Mouse (Mus musculus) megakaryocyte-erythroid progenitor cell, adult 5-6 weeks (primary cell): ENCODE results near the gene Jpt1. TPM values are rescaled to one million over a fixed set of nuclear protein-coding genes. Genes with fewer than 3 reads are reported as not detected.
"Not testable (repeated sequence)": the region's sequence is repeated elsewhere in the genome, so short reads cannot be mapped to it uniquely, and the experiment has no call there.

ENCODE experiments used
- ATAC-seq: replicated peaks from 2 replicates; pipeline ENCODE4 v1.8.0; 2016; ENCODE audit warnings: mild to moderate bottlenecking, inconsistent platforms; ENCODE audit not compliant: severe bottlenecking, poor library complexity, low FRiP score, low TSS enrichment
- total RNA-seq, 2 experiments: library from RNA; stranded (forward) in 1 of 2; stranded (reverse) in 1 of 2; fragments of 200-1000, 215-1000 nt in 1 of 2; fragments of >200 nt in 1 of 2; fragmentation: Nextera tagmentation in 1 of 2; gene quantifications; 2 replicates each; pipeline ENCODE4 v1.2.3; 2014 to 2017

Gene Jpt1
- total RNA-seq, 2 experiments from 2014 or later = 142 to 191 TPM

DNA sequence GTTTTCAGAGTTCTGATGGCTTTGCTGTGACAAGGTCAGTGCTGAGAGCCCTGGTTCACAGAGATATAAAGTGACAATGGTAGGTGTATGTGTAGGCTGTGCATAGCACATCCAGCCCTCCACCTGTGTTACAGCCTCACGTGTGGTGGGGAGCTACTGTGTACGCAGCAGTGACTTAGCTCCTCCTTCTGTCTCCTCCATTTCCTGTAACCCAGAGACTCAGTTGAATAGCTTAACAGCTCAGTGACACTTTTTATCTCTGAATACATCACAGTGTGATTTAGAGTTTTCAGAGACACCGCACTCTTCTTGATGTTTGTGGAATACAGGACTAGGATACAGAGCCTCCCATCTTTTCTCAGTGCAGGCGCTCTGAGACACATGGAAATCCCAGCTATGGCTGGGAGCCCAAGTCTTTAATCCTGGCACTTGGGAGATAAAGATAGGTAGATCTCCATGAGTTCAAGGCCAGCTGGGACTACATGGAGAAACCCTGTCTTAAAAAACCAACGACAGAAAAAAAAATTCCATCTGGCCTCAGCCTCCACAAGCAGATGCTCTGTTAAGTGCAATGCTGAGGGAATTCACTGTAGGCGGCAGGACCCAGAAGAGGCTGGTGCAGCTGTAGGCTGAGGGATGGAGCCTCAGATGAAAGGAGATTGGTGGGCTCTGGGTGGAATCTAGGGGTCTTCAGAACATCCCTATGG lies 32.5 kb downstream of the Jpt1 start:
- ATAC-seq = no peak

DNA sequence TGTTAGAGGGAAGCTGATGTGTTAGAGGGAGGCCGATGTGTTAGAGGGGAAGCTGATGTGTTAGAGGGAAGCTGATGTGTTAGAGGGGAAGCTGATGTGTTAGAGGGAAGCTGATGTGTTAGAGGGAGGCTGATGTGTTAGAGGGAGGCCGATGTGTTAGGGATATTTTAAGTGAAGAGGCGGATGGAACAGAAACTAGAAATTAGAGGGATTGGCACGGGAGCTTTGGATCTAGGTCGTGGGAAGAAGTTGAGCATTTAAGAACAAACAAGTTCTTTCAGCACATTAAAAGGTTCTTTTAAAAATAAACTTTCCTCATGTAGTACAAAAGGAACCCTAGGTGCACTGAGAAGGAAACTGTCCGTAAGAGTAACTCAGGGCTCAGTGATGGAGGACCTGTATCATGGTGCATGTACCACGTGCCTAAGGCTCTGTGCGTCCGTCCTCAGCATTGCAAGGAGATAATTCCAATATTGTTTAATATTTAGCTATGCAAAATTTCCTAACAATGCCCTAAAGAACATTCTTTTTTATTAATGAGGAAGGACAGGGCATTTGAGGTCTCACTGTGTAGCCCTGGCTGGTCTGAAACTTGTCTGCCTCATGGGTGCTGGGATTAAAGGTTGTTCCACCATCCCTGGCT lies 35.8 kb downstream of the Jpt1 start:
- no peak for ATAC-seq

DNA sequence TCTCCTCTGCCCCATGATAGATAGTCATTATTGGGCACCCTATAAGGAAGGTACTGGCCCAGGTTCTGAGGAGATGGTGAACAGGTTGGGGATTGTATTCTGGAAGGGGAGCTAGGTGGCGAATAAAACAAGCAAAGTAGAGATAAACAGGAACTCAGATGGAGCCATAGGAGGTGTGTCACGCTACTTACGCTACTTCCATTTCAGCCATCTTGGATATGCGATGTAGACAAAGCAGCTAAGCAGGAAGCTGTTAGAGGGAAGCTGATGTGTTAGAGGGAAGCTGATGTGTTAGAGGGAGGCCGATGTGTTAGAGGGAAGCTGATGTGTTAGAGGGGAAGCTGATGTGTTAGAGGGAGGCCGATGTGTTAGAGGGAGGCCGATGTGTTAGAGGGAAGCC lies 36.8 kb downstream of the Jpt1 start:
- not testable (repeated sequence) for ATAC-seq

DNA sequence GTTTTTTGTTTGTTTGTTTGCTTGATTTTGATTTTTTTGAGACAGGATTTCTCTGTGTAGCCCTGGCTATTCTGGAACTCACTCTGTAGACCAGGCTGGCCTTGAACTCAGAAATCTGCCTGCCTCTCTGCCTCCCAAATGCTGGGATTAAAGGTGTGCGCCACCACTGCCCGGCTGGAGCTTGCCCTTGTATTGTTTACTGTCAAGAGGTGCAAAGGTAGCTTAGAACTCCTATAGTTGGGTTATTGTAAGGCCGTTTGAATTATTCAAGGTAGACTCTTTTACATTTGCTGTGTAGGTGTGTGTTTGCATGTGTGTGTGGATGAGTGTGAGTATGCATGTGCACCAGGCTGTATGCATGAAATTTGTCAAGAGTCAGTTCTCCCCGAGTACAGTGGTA lies 37.6 kb downstream of the Jpt1 start:
- ATAC-seq = not testable (repeated sequence)

DNA sequence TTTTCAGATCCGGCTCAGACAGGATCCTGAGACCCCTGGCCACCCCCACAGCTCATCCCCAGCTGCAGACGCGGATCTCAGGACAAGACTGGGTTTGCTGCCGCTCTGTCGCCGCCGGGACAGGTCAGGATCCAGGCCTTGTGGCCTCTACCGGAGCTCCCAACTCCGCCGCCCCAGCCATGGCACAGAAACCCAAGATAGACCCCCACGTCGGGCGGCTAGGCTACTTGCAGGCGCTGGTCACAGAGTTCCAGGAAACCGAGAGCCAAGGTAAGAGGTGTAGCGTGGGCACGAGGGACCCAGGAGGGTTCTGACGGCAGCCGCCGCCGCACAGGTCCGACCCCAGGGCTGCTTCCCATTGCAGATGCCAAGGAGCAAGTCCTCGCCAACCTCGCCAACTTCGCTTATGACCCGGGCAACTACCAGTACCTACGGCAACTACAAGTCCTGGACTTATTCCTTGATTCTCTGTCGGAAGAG lies 38.4 kb downstream of the Jpt1 start:
- peak; percentile 11; the same call in 1 of the 2 replicates for ATAC-seq

DNA sequence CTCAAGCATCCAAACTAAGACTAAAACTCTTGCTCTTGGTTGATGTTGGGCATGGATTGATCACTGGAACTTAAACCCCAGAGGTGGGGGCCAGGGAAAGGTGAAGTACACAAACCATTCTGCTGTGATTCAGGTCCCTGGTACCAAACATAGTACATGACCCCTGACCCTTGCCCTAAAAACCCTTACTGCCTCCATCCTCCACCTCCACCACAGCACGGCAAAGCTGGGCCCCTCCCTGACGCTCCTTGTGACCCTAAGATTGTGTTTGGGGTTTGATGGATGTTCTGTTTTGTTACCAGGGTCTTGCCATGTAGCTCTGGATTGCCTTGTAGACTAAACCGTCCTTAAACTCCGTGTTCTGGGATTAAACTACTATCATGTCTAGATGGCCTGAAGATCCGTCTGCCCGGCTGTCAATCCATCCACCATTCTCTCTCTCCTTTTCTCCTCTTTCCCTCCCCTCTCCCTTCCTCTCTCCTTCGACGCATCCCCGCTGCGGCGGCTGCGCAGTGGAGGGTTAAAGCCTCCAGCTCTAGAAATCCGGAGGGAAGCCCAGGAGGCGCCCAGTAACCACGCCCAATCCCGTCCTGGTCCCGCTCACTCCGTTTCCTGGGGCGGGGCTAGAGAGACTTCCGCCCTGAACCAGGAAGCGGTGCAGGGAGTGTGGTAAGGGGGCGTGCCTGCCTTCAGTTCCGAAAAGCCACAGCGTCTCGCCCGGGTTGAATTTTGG lies 39.0 kb downstream of the Jpt1 start, which contains the start of gene Armc7:
Gene Armc7, plus strand, starts transcription at position 643 of the 733 bp plus-strand sequence.
- ATAC-seq = peak; percentile 93

DNA sequence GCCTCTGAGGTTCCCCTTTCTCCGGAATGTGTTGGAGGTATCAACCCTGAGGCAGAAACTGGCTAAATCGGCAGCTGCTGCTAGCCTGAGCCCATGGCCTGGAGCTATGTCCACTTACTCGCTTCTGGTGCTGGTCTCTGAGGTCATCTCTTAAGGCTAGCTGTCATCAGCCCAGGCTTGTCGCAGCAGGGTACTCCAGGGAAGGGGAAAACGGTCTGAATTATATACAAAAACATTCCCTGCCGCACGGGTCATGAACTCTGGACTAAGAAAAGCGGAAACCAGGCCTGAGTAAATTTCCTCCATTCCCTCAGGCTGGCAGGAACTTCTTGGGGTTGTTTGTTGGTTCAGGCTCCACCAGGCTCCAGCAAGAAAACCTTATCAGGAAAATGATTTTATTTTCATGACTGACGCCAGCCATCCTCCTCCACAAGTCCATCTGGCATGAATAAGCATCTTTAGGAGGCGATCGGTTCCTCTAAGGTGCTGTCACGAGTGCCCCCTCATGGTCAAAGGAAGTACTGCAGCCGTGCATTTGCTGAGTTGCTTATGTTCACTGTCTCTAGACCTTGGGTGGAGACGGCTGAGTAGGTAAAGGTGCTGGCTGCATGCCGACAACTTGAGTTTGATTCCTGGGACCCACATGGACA lies 40.4 kb downstream of the Jpt1 start:
- peak; percentile 62 for ATAC-seq

DNA sequence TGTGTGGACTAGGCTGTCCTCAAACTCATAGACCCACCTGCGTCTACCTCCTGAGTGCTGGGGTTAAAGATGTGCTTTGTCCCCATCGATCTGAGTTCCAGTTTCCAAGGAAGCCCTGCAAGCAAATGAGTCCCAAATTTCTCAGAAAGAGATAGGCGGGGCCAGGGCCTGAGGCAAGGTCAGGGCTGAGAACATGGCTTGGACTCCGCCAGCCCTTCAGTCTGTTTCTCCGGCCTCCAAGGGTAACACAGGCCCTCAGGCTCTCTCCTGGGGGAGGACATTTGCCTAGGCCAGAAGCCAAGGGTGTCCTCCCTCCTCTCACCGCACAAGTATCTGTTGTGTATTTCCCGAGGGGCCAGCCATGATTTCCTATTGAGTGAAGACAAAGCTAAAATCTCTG lies 42.0 kb downstream of the Jpt1 start:
- ATAC-seq = no peak

DNA sequence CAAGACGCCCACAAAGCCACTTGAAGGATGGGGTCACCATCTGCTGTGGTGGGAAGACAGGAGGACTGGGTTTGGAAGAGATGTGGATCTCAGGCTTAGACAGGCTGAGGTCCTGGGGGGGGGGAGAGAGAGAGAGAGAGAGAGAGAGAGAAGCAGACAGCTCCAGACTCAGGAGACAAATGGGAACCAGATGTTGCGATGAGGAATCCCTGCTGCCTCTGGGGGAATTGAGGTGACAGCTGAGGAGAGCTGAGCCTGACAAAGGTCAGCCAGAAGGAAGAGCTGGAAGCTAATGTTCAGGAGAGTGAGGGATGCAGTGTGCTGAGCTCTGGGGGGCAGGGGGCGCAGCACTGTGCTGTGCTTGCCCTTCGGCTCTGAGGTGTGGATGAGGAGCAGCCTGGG lies 47.0 kb downstream of the Jpt1 start:
- no peak for ATAC-seq

DNA sequence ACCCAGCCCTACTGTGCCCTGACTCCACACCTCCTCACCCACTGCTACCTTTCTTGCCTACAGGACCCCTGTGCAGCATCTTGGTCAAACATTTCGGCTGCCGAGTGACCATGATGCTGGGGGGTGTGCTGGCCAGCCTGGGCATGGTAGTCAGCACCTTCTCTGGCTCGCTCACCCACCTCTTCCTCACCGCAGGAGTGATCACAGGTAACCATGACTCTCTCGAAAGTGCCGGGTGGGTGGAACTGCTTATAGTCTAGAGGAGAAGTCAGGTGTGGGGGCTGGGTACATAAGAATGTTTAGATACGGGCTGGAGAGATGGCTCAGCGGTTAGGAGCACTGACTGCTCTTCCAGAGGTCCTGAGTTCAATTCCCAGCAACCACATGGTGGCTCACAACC lies 49.3 kb downstream of the Jpt1 start:
- no peak for ATAC-seq

DNA sequence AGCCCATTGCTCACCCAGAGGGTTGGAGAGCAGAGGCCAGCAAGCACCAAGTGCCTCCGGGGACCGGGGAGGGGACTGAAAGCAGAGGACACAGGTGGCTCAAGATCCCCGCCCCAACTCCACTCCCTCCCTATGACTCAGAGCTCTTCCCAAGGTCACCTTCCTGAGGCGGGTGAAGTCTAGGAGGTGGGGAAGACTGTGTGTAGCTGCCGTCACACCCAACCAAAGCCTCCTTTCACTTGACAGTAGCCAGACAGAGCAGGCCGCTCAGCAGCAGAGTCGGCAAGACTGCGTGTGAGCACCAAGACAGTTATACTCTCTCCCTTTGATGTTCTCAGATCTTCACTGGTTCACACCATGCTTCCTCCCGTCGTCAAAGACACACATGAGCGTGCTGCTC lies 50.8 kb downstream of the Jpt1 start:
- no peak for ATAC-seq

DNA sequence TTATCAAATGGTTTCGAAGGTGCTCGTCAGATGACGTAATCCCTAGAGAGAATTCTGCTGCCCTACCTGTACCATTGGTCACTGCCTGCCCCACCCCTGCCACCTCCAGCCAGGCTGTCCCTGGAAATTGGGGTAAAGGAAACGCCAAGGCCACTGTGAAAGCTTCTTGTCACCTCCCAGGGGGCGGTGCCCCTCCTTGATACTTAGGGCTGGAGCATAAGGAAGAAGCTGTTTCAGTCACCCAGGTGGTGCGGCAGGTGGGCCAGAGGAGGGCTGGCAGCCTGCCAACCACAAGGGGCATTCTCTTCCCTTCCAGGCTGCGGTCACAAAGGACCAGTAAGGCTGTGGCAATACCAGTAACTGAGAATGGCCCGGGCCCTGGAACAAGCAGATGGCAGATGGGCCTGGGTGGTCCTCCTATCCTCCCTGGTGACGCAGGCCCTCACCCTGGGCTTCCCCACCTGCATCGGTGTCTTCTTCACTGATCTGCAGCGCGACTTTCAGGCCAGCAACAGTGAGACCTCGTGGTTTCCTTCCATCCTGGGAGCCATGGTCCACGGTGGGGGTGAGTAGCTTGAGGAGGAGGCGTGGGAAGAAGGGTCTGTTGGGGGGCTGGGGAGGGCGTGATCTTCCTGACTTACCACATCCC lies 51.8 kb downstream of the Jpt1 start, which contains the start of gene Slc16a5:
Gene Slc16a5, plus strand, starts transcription at position 232 of the 649 bp plus-strand sequence.
- no peak for ATAC-seq

DNA sequence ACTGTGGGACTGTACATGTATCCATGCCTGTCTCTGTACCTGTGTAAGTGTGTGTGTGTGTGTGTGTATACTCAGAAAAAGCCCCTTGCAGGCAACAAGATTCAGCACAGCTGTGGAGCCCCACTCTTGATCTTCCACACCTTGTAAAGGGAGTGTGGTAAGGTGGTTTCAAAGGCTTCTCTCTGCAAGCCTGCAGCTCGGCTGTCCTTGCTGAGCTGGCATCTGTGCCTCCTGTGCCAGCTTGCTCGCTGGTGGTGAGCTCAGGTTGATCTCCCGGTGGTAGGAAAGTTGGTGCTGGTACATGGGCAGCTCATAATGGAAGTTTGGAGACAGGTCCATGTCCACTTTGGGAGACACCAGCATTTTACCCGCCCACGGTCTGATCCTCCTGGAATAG lies 52.3 kb downstream of the Jpt1 start:
- no peak for ATAC-seq

DNA sequence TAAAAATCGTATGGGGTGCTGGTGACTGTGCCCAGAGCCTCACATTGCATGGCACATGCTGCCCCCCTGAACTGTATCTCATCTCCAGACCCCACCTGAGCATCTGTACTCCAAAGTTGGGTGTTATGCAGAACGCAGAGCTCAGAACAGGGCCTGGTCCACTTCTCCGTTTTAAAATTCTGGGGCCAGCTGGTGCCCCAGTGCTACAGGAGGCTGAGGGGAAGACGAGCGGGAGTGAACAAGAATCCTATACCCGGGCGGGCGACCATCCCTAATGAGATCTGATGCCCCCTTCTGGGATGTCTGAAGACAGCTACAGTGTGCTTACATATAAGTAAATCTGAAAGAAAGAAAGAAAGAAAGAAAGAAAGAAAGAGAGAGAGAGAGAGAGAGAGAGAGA lies 53.2 kb downstream of the Jpt1 start:
- no peak for ATAC-seq

DNA sequence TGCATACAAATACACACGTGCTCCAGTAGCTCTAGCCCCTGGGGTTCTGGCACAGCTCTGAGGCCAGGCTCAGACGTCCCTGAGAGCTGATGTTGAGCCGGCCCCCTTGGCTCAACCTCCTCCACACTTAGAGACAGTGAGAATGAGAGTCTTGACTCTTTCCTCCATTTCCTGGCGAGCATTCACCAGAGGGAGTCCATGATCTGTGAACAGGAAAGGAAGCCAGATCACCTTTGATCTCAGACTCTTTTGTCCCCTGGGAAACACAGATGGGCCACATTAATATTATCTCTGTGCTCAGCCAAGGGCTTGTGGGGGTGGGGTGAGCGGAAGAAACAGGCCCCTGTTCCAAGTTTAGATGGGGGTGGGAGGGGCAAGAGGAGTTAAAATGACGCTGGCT lies 56.8 kb downstream of the Jpt1 start:
- ATAC-seq = no peak

DNA sequence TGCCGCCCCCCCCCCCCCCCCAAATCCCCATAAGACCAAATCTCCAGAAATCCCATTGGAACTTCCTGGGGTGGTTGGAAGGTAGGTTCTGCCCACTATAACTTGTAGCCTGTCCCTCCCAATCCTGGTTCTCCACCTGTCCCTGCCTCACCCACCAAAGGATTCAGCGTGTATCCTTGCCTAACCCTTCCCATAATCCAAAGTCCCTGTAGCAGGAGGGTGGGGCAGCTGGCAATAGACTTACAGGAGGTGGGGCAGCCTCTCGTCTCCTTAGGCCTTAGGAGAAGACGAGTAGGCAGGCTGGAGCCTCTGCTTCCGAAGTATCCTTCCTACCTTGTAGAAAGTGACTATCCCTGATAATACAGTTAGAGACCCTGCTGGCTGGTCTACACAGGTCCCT lies 58.0 kb downstream of the Jpt1 start:
- ATAC-seq = no peak

DNA sequence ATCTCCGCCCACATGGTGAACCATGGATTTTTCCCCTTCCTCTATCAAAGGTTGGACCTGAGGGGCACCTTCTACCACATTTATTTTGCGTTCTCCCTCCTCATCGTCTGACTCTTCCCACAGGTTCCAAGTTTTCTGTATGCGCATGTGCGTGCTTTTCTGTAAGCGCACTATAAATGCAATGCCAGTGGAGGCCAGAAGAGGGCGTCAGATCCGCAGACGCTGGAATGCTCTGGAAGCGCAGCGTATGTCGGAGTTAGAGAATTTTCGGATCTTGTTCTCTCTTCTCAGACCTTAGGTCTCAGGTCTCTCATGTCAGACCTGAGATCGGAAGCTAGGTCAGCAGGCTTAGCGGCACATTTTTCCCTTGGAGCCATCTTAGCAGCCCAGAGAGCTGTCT lies 58.6 kb downstream of the Jpt1 start:
- ATAC-seq = no peak

DNA sequence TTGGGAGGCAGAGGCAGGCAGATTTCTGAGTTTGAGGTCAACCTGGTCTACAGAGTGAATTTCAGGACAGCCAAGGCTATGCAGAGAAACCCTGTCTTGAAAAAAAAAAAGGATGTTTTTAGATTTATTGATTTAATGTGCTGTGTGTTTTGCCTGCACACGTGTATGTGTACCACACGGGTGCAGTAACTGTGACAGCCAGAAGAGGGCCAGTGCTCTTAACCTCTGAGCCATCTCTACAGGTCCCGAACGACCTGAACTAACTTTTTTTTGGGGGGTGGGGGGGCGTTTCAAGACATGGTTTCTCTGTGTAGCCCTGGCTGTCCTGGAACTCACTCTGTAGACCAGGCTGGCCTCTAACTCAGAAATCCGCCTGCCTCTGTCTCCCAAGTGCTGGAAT lies 59.4 kb downstream of the Jpt1 start:
- not testable (repeated sequence) for ATAC-seq

DNA sequence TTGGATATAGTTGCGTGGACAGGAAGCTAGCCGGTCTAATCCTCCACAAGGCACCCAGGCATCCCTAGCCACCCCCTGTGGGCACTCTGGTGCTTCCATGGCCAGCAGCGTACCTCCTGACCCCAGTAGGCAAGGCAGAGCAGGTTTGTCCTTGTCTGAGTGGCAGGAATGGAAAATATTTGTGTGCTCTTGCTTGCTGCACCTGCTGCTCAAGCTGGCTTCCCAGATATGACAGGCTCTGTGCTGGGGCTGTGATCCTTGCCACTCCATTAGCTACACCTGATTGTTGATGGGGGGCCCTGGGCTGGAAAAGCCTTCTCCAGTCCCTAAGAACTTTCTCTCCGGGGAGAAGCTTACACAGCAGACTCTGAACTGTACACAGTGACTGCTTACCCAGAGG lies 60.9 kb downstream of the Jpt1 start:
- ATAC-seq = no peak
